12 mouse cellular contexts compared by ENCODE assay signal in genomic region chr13:70734640-70735039, GRCm38 (mm10).
"Had no signal": no experiment of that assay in that cellular context is flagged by ENCODE, and none has a peak within 500 bp of the region (broad histone marks: within the 10 kb centered on the region; RNA-seq: fewer than 3 reads in every experiment).

No protein-coding gene starts in this region.

- DNase-seq: kidney, postnatal 14 days; lung, adult 2 months; lung, postnatal 36 days; thymus, postnatal 4 days had no signal

- H3K9me3 ChIP-seq: kidney, embryonic 15.5 days; limb, embryonic 10.5 days; liver, embryonic 15.5 days; midbrain, embryonic 10.5 days; neural tube, embryonic 13.5 days had no signal

- H3K9ac ChIP-seq: kidney, embryonic 15.5 days; liver, embryonic 15.5 days; neural tube, embryonic 13.5 days had no signal

- ATAC-seq: lung, postnatal 0 days; midbrain, embryonic 16.5 days had no signal

- H3K4me1 ChIP-seq: liver, embryonic 15.5 days had no signal

- H3K27ac ChIP-seq: kidney, embryonic 15.5 days; limb, embryonic 10.5 days; liver, embryonic 15.5 days; neural tube, embryonic 13.5 days had no signal

- H3K27me3 ChIP-seq: kidney, embryonic 15.5 days; liver, embryonic 15.5 days; neural tube, embryonic 13.5 days had no signal

- H3K4me3 ChIP-seq: kidney, embryonic 15.5 days; limb, embryonic 10.5 days; liver, embryonic 15.5 days; midbrain, embryonic 10.5 days; neural tube, embryonic 13.5 days had no signal

- H3K36me3 ChIP-seq: limb, embryonic 10.5 days; liver, embryonic 15.5 days; midbrain, embryonic 10.5 days; neural tube, embryonic 13.5 days had no signal

- H3K4me2 ChIP-seq: kidney, embryonic 15.5 days; liver, embryonic 11.5 days; liver, embryonic 15.5 days; neural tube, embryonic 13.5 days had no signal
